Mouse (Mus musculus) hindbrain, embryonic 14.5 days (tissue): ENCODE measurements around the gene Ing3. TPM values are rescaled to one million over a fixed set of nuclear protein-coding genes. Genes with fewer than 3 reads are reported as not detected.

Experiments
- polyA plus RNA-seq: library from polyadenylated mRNA; unstranded; fragments of >200 nt; fragmentation: Nextera tagmentation; extraction: Ambion mirVana; gene quantifications from 2 replicates; pipeline ENCODE4 v1.2.1, GENCODE M21; 2014

The Ing3 gene
- polyA plus RNA-seq, 1 experiment from 2014 or later: 40.4 TPM

Other genes starting within 250 kb of the Ing3 start
- 73.7 and 80.1 TPM in 2 replicates for gene Tspan12, start 97.1 kb upstream of the Ing3 start, polyA plus RNA-seq
- 5.0 and 5.4 TPM in 2 replicates for gene Cped1, start 36.3 kb downstream of the Ing3 start, polyA plus RNA-seq